12 mouse cellular contexts compared by ENCODE assay signal in genomic region chr2:59184107-59185064, GRCm38 (mm10).
"Had no signal": no experiment of that assay in that cellular context is flagged by ENCODE, and none has a peak within 500 bp of the region (broad histone marks: within the 10 kb centered on the region; RNA-seq: fewer than 3 reads in every experiment).

No protein-coding gene starts in this region.

- H3K4me1 ChIP-seq: neural tube, embryonic 12.5 days had no signal

- H3K27ac ChIP-seq: limb, embryonic 12.5 days; liver, embryonic 14.5 days; macrophage; neural tube, embryonic 12.5 days; stomach, embryonic 15.5 days had no signal

- H3K9ac ChIP-seq: limb, embryonic 12.5 days; liver, embryonic 14.5 days; lung, embryonic 14.5 days; neural tube, embryonic 12.5 days; stomach, embryonic 15.5 days had no signal

- H3K9me3 ChIP-seq: limb, embryonic 12.5 days; neural tube, embryonic 12.5 days; stomach, embryonic 15.5 days had no signal

- H3K4me2 ChIP-seq: limb, embryonic 12.5 days; lung, embryonic 14.5 days; neural tube, embryonic 12.5 days; stomach, embryonic 15.5 days had no signal

- H3K4me3 ChIP-seq: limb, embryonic 12.5 days; neural tube, embryonic 12.5 days; stomach, embryonic 15.5 days had no signal

- DNase-seq: layer of hippocampus, adult 9-11 months; layer of hippocampus, postnatal 36 days; lung, embryonic 14.5 days; lung, postnatal 10 days; midbrain, embryonic 14.5 days; right cerebral cortex, postnatal 4 days; thymus, postnatal 4 days had no signal

- H3K27me3 ChIP-seq: limb, embryonic 12.5 days; neural tube, embryonic 12.5 days; stomach, embryonic 15.5 days had no signal
